Mouse (Mus musculus) thymus, adult 2 months (tissue): ENCODE measurements around the gene Dpm3.

Experiments used
- CTCF ChIP-seq: fragments of 200-500 bp; IDR thresholded peaks from 2 replicates; pipeline ENCODE4 v1.5.1; 2012; ENCODE audit warnings: mild to moderate bottlenecking, control low read depth, low read length, moderate library complexity, borderline replicate concordance; ENCODE audit not compliant: control insufficient read depth, poor library complexity, insufficient read depth; ENCODE audit errors: extremely low read depth
- POLR2A ChIP-seq: fragments of 200-500 bp; IDR thresholded peaks from 2 replicates; pipeline ENCODE4 v1.6.1; 2012; ENCODE audit warnings: mild to moderate bottlenecking, low read length, control low read depth, moderate library complexity; ENCODE audit not compliant: control insufficient read depth, poor library complexity, insufficient read depth; ENCODE audit errors: extremely low read depth

DNA sequence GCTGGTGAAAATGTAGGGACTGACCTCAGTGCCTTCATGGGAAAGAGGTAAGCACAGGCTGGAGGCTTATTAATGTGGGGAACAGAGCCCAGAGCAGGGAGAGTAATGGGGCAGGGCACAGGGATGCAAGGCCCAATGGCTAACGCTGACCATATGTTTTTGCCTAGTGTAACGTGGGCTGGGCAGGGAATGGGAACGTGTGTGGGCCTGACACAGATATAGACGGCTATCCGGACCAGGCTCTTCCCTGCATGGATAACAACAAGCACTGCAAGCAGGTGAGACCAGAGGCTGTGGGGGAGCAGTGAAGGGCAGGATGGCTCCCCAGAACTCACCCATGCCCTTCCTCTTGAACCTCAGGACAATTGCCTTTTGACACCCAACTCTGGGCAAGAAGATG lies 38.0 kb upstream of the Dpm3 start:
- no peak for TF ChIP-seq POLR2A
- TF ChIP-seq CTCF = no peak
